Mouse (Mus musculus): Measurements from ENCODE around the gene Trim67. TPM values are rescaled to one million over a fixed set of nuclear protein-coding genes. Genes with fewer than 3 reads are reported as not detected.
A peak's percentile ranks its signal among the peaks of the same experiment; 100 is the strongest.

Gene Trim67
- polyA plus RNA-seq, 1 experiment from 2014 or later: 15.1 TPM

- 74% methylated on average over 2 of the region's 2 CpGs for WGBS
- H3K36me3 ChIP-seq: no peaks in the 10 kb centered on the region
Observed at GRCm38 (mm10) chr8:124772389-124772788, 20.5 kb upstream of the Trim67 start.

GRCm38 (mm10) chr8:124775695-124776094 is 17.2 kb upstream of the Trim67 start:
- Histone ChIP-seq H3K9me3 (no peaks in the 10 kb centered on the region), H3K27me3 (replicated peaks) (no peaks in the 10 kb centered on the region), H3K27ac (no peak overlapping the region), H3K4me2 (replicated peaks) (peak overlapping the region; percentile 40), H3K4me1 (peaks cover 5% of the 10 kb centered on the region), H3K36me3 (no peaks in the 10 kb centered on the region), H3K4me3 (no peak overlapping the region), H3K9ac (no peak overlapping the region)
- no peak for ATAC-seq (ENCODE audit: low FRiP score, low read depth)
- WGBS: 16% methylated on average over 16 of the region's 16 CpGs

More at GRCm38 (mm10) chr8:124772389-124772788, 20.5 kb upstream of the Trim67 start:
- no peak overlapping the region for H3K4me2 ChIP-seq (replicated peaks)
- no peak for ATAC-seq (ENCODE audit: low FRiP score, low read depth)
- no peak overlapping the region for H3K9ac ChIP-seq
- no peaks in the 10 kb centered on the region for H3K27me3 ChIP-seq (replicated peaks)
- H3K9me3 ChIP-seq: no peaks in the 10 kb centered on the region
- no peaks in the 10 kb centered on the region for H3K4me1 ChIP-seq
- no peak overlapping the region for H3K27ac ChIP-seq
- no peak overlapping the region for H3K4me3 ChIP-seq

DNA sequence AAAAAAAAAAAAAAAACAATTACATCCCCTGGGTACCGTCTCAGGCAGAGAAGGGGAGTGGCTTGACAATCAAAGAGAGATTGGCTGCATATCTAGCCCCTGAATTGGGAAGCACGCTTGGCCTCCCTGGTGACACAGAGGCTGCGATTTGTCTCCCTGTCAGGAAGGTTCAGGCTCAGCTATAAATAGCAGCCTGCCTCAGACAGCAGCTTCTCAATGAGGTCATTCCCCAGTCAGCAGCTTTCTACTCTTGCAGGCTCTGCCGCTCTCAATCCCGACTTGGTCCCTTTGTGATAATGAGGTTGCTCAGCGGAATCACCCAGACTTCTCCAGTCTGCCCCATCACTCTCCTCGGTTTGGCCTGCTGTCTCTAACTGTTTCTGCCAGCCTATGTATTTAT is 12.7 kb upstream of the Trim67 start:
- Histone ChIP-seq H3K4me3 (no peak overlapping the region), H3K4me2 (replicated peaks) (peak overlapping the region; percentile 35), H3K9ac (peak overlapping the region; percentile 38; the same call in 1 of the 2 replicates), H3K36me3 (no peaks in the 10 kb centered on the region), H3K9me3 (no peaks in the 10 kb centered on the region), H3K27ac (peak overlapping the region; percentile 59), H3K4me1 (peaks cover 18% of the 10 kb centered on the region), H3K27me3 (replicated peaks) (no peaks in the 10 kb centered on the region)
- ATAC-seq (ENCODE audit: low FRiP score, low read depth): peak; percentile 74
- 6% methylated on average over 7 of the region's 7 CpGs for WGBS

GRCm38 (mm10) chr8:124782431-124782830 is 10.5 kb upstream of the Trim67 start:
- Histone ChIP-seq H3K4me1 (peaks cover 18% of the 10 kb centered on the region), H3K4me2 (replicated peaks) (no peak overlapping the region), H3K4me3 (no peak overlapping the region), H3K27me3 (replicated peaks) (no peaks in the 10 kb centered on the region), H3K27ac (no peak overlapping the region), H3K9ac (no peak overlapping the region), H3K36me3 (no peaks in the 10 kb centered on the region), H3K9me3 (no peaks in the 10 kb centered on the region)
- ATAC-seq (ENCODE audit: low FRiP score, low read depth): no peak
- WGBS: 89% methylated on average over 3 of the region's 3 CpGs

DNA sequence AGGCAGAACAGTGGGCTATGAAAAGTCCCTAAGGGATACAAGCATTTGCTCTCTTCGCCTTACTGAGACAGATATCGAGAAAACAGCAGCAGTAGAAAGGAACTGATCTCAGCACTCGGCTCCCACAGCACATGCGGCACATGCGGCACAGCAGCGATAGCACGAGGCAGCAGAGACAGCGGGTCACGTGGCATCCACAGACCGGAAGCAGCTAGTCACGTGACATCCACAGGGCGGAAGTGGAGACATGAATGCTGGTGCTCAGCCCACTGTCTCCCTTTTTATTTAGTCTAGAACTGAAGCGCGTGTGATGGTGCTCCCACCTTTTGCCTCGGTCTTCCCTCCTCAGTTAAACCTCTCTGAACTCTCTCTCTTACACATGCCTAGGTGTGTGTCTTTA is 9.7 kb upstream of the Trim67 start:
- H3K4me1 ChIP-seq: peaks cover 18% of the 10 kb centered on the region
- no peak overlapping the region for H3K4me2 ChIP-seq (replicated peaks)
- H3K9ac ChIP-seq: no peak overlapping the region
- no peak overlapping the region for H3K27ac ChIP-seq
- 91% methylated on average over 15 of the region's 15 CpGs for WGBS
- H3K9me3 ChIP-seq: no peaks in the 10 kb centered on the region
- no peak overlapping the region for H3K4me3 ChIP-seq
- no peaks in the 10 kb centered on the region for H3K27me3 ChIP-seq (replicated peaks)
- H3K36me3 ChIP-seq: no peaks in the 10 kb centered on the region
- ATAC-seq (ENCODE audit: low FRiP score, low read depth): no peak

- no peak overlapping the region for H3K4me2 ChIP-seq (replicated peaks)
- H3K9me3 ChIP-seq: no peaks in the 10 kb centered on the region
- no peaks in the 10 kb centered on the region for H3K36me3 ChIP-seq
- H3K4me1 ChIP-seq: peaks cover 18% of the 10 kb centered on the region
- no peak overlapping the region for H3K9ac ChIP-seq
- no peak overlapping the region for H3K4me3 ChIP-seq
- H3K27ac ChIP-seq: no peak overlapping the region
- WGBS: 91% methylated on average over 13 of the region's 13 CpGs
- no peaks in the 10 kb centered on the region for H3K27me3 ChIP-seq (replicated peaks)
- ATAC-seq (ENCODE audit: low FRiP score, low read depth): no peak
Observed at GRCm38 (mm10) chr8:124784613-124785012, 8.3 kb upstream of the Trim67 start.

GRCm38 (mm10) chr8:124790676-124791075 is 2.2 kb upstream of the Trim67 start:
- 73% methylated on average over 4 of the region's 4 CpGs for WGBS
- Histone ChIP-seq H3K4me3 (no peak overlapping the region), H3K27ac (no peak overlapping the region), H3K4me1 (peaks cover 36% of the 10 kb centered on the region), H3K9ac (no peak overlapping the region), H3K9me3 (no peaks in the 10 kb centered on the region), H3K4me2 (replicated peaks) (no peak overlapping the region), H3K36me3 (no peaks in the 10 kb centered on the region), H3K27me3 (replicated peaks) (peaks cover 29% of the 10 kb centered on the region)
- ATAC-seq (ENCODE audit: low FRiP score, low read depth): no peak

GRCm38 (mm10) chr8:124791751-124792150 is 1.1 kb upstream of the Trim67 start:
- Histone ChIP-seq H3K4me2 (replicated peaks) (peak overlapping the region; percentile 74), H3K9ac (peak overlapping the region; percentile 80; the same call in 1 of the 2 replicates), H3K36me3 (no peaks in the 10 kb centered on the region), H3K27me3 (replicated peaks) (peaks cover 40% of the 10 kb centered on the region), H3K4me3 (peak overlapping the region; percentile 58), H3K4me1 (peaks cover 46% of the 10 kb centered on the region), H3K27ac (peak overlapping the region; percentile 93), H3K9me3 (no peaks in the 10 kb centered on the region)
- WGBS: 44% methylated on average over 4 of the region's 4 CpGs
- ATAC-seq (ENCODE audit: low FRiP score, low read depth): no peak

GRCm38 (mm10) chr8:124792186-124792585 is 706 bp upstream of the Trim67 start:
- Histone ChIP-seq H3K4me3 (peak overlapping the region; percentile 58), H3K9me3 (no peaks in the 10 kb centered on the region), H3K9ac (peak overlapping the region; percentile 80; the same call in 1 of the 2 replicates), H3K27ac (peak overlapping the region; percentile 93), H3K4me1 (peaks cover 50% of the 10 kb centered on the region), H3K36me3 (no peaks in the 10 kb centered on the region), H3K27me3 (replicated peaks) (peaks cover 43% of the 10 kb centered on the region), H3K4me2 (replicated peaks) (peak overlapping the region; percentile 74)
- WGBS: under 1% methylated on average over 32 of the region's 32 CpGs
- peak; percentile 51 for ATAC-seq (ENCODE audit: low FRiP score, low read depth)

DNA sequence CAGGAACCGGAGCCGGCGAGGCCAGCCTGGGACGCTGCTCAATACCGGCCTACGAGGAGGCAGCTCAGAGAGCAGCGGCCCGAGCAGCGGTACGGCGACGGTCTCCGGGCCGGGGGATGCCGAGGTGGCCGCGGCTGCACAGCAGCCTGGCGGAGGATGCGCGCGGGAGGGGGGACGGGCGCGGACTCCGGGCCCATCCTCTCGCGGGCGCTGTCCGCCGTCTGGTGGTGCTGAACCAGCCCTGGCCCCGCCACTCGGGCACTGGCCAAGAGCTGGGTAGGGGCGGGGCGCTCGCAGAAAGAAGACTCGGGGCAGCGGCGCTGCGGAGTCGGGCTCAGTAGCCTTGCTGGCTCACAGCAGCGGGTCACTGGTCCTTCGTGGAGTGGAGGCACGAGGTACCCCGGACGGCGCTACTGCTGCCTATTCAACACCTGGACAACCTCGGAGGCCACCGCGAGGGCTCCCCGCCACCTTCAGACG is 320 bp downstream of the Trim67 start:
- Histone ChIP-seq H3K27ac (peak overlapping the region; percentile 93), H3K36me3 (no peaks in the 10 kb centered on the region), H3K4me2 (replicated peaks) (peak overlapping the region; percentile 74), H3K27me3 (replicated peaks) (peaks cover 43% of the 10 kb centered on the region), H3K4me3 (peak overlapping the region; percentile 58), H3K4me1 (peaks cover 53% of the 10 kb centered on the region), H3K9ac (peak overlapping the region; percentile 80), H3K9me3 (no peaks in the 10 kb centered on the region)
- under 1% methylated on average over 51 of the region's 51 CpGs for WGBS
- ATAC-seq (ENCODE audit: low FRiP score, low read depth): peak; percentile 77

GRCm38 (mm10) chr8:124793661-124794485 is 981 bp downstream of the Trim67 start:
- peaks cover 43% of the 10 kb centered on the region for H3K27me3 ChIP-seq (replicated peaks)
- ATAC-seq (ENCODE audit: low FRiP score, low read depth): peak; percentile 27
- no peaks in the 10 kb centered on the region for H3K36me3 ChIP-seq
- under 1% methylated on average over 81 of the region's 81 CpGs for WGBS
- H3K4me2 ChIP-seq (replicated peaks): peak overlapping the region; percentile 74
- peaks cover 53% of the 10 kb centered on the region for H3K4me1 ChIP-seq
- peak overlapping the region; percentile 80 for H3K9ac ChIP-seq
- peak overlapping the region; percentile 93 for H3K27ac ChIP-seq
- H3K4me3 ChIP-seq: peak overlapping the region; percentile 58
- no peaks in the 10 kb centered on the region for H3K9me3 ChIP-seq

- Histone ChIP-seq H3K9me3 (no peaks in the 10 kb centered on the region), H3K4me2 (replicated peaks) (peak overlapping the region; percentile 74), H3K27me3 (replicated peaks) (peaks cover 43% of the 10 kb centered on the region), H3K36me3 (no peaks in the 10 kb centered on the region), H3K9ac (peak overlapping the region; percentile 80), H3K4me1 (peaks cover 53% of the 10 kb centered on the region), H3K4me3 (peak overlapping the region; percentile 58), H3K27ac (peak overlapping the region; percentile 93; the same call in 1 of the 2 replicates)
- peak; percentile 6; the same call in 1 of the 2 replicates for ATAC-seq (ENCODE audit: low FRiP score, low read depth)
- WGBS: under 1% methylated on average over 25 of the region's 25 CpGs
Observed at GRCm38 (mm10) chr8:124794486-124794780, 1.5 kb downstream of the Trim67 start.
